Mouse (Mus musculus) spleen, adult 18-20 months (tissue): ENCODE measurements around the gene Dgkd.

ENCODE experiments used
- DNase-seq, 2 experiments: peaks; one replicate each; pipeline ENCODE4 v3.0.0; 2022; ENCODE audit warnings: mixed read lengths in 2 of 2

Dgkd gene

GRCm38 (mm10) chr1:87947681-87948091 lies 94.6 kb downstream of the Dgkd start:
- no peak for DNase-seq

GRCm38 (mm10) chr1:87951641-87952040 lies 98.6 kb downstream of the Dgkd start:
- no peak for DNase-seq

GRCm38 (mm10) chr1:87953073-87953472 lies 100.0 kb downstream of the Dgkd start:
- DNase-seq = no peak

GRCm38 (mm10) chr1:87958931-87959330 lies 105.8 kb downstream of the Dgkd start:
- DNase-seq = no peak

- DNase-seq = no peak
Measured at GRCm38 (mm10) chr1:87959532-87959931, 106.4 kb downstream of the Dgkd start.

GRCm38 (mm10) chr1:87959998-87960431 lies 106.9 kb downstream of the Dgkd start:
- DNase-seq = no peak

GRCm38 (mm10) chr1:87960752-87961151 lies 107.7 kb downstream of the Dgkd start:
- no peak for DNase-seq

GRCm38 (mm10) chr1:87961459-87962167 lies 108.5 kb downstream of the Dgkd start:
- DNase-seq = no peak

- DNase-seq = no peak
Measured at GRCm38 (mm10) chr1:87970381-87970780, 117.3 kb downstream of the Dgkd start.

- no peak for DNase-seq
Measured at GRCm38 (mm10) chr1:87982291-87982690, 129.2 kb downstream of the Dgkd start.

GRCm38 (mm10) chr1:87992716-87993115 lies 139.6 kb downstream of the Dgkd start:
- DNase-seq = no peak
